Mouse (Mus musculus) c-Kit-negative CD71-positive TER-119-positive erythroid progenitor cells, embryonic 14.5 days (primary cell): Measurements from ENCODE around the gene Mas1.

ENCODE experiments used
- DNase-seq: peaks from one replicate; pipeline ENCODE4 v3.0.0-alpha.2; 2013; ENCODE audit warnings: low read depth, low spot score

The Mas1 gene

GRCm38 (mm10) chr17:12872275-12873028 is 4.5 kb upstream of the Mas1 start:
- DNase-seq: no peak

- DNase-seq: no peak
Observed at GRCm38 (mm10) chr17:12868640-12869039, 697 bp upstream of the Mas1 start.

DNA sequence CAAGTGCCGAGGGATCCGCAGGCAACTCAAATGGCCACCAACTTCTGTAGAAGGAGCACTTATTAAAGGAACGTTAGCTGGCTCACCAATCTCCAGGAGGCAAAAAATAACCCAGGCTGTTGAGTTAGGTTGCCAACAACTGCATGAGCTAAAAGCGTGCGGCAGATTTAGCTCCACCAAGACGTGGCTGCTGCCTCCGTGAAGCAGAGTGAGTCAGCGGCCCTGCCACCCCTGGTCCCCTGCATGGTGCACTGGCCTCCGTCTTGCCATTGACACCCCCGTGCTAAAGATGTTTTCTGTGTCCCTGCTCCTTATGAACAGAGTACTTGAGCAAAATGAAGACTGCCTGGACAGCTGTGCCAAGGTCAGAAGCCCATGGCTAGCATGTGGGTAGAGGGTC is 1.1 kb downstream of the Mas1 start:
- no peak for DNase-seq

GRCm38 (mm10) chr17:12865407-12865806 is 2.5 kb downstream of the Mas1 start:
- no peak for DNase-seq

GRCm38 (mm10) chr17:12864111-12864510 is 3.8 kb downstream of the Mas1 start:
- DNase-seq: no peak

GRCm38 (mm10) chr17:12859006-12859520 is 8.9 kb downstream of the Mas1 start:
- DNase-seq: no peak

DNA sequence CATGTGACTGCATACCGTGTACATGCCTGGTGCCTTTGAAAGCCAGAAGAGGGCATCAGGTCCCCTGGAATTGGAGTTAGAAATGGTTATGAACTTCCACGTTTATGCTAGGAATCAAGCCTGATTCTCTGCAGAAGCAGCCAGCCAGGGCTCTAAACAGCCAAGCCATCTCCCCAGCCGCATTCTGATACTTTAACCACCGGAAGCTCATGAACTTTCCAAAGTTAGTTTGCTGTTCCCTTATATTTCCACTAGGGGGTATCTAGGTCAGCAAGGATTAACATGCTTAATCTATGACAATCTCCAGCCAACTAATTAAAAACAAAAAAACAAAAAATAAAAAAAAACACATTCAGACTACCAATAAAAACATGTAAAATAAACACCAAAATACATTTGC is 9.9 kb downstream of the Mas1 start:
- no peak for DNase-seq

DNA sequence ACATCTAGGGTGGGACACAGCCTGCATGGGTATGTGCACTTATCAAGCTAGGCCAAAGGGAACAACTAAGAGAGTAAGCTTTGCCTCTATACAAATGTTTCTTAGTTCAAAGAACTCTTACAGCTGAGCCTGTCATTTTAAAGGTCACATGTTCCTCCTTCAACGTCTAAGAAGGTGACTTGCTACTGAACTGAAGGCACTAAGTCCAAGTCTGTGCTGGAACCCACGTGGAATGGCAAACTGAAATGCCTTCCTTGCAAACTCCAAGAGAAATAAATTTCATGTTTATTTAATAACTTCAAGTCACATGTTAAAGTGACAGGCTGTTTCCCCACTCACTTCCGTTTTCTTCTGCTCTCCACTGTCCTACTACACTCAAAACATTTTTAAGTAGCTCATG is 10.5 kb downstream of the Mas1 start:
- DNase-seq: no peak

DNA sequence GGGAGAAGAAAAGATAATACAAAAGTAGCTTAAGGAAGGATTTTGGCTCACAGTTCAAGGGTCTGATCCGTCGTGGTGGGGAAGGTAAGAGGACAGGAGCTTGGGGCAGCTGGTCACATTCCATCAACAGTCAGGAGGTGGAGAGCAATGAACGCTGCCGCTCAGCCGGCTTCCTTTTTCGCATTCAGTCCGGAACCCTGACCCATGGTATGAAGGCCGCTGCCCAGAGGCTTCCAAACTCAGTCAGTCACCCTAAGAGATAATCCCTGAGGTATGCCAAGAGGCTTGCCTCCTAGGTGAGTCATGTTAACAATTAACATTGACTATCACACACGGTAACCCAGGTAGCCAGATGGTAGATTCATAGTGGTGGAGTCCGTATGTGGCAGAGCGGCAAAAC is 13.6 kb downstream of the Mas1 start:
- DNase-seq: no peak

DNA sequence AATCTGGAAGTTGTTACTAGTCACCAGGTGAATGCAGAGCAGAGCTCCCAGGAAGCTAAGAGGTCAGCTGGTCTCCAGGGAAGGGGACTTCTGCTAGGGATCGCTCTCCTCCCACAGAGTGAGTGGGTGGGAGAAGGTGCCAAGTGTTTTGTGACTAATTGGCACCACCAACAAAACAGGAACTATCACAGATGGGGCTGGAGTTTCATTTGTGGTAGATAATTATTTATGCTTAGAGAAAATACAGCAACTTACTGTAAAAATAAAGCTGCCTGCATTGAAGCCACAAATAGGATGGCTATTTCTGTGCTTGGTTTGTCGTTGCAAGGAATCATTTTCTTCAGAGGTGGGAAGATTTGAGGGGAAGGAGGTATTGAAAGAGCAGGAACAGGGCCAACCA is 14.1 kb downstream of the Mas1 start:
- DNase-seq: no peak

DNA sequence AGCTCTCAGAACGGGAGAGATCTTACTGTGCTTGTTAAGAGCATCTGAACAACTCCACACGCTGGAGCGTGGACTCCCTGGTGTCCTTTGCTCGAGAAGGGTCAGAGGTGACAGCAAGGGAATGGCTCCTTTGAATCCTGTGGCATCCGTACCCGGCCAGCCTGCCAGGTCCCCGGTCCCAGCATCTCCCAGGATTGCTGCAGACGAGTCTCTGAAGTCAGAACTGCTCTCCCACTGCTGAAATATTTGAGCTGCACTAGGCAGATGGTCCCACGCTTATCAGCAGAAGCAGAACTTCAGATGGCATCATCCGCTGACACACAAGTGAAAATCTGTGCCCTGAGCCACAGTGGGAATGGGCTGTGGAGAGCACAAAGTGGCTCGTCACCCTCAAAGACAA is 16.3 kb downstream of the Mas1 start:
- no peak for DNase-seq

DNA sequence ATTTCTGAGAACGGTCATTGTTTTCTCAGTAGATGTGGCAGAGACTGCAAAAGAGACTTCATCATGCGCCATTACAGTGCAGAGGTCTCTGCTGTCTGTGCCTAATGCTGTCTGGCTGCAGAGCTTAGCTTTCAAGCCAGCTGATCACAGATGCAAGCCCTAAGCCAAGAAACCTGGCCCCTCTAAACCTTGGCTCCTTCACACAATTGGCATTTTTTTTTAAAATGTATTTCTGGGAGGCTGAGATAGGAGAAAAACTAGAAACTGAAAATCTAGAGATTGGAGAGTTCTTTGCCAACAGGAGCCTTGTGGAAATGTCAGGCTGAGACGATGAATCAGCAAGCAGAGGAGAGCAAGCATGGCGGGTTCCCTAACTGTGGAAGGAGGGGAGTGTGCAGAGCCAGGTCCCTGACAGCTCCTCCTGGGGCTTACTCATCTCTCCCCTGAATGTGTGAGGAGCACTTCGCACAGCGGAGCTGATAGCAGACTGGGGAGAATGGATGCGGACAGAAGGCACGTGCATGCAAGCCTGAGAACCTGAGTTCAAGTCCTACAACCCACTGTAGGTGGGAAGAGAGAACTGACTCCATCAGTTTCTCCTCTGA is 18.1 kb downstream of the Mas1 start:
- no peak for DNase-seq

DNA sequence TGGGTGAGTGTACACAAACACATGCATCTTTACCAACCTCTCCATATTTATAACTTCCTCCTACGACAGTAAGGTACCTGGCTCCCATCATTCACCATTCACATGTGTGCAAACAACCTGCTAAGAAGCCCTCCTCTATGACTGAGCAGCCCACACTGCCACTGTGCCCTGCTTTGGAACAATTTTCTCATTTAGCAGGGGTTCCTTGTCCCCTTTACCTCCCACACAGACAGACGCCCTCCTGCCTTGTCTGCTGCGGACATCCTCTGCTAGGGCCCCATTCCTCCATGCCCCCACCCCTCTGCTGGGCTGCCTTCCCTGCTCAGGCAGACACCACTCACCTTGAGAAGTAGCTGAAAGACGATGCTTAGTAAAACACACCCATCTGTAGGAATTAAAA is 20.2 kb downstream of the Mas1 start:
- no peak for DNase-seq

- no peak for DNase-seq
Observed at GRCm38 (mm10) chr17:12846474-12846873, 21.5 kb downstream of the Mas1 start.

DNA sequence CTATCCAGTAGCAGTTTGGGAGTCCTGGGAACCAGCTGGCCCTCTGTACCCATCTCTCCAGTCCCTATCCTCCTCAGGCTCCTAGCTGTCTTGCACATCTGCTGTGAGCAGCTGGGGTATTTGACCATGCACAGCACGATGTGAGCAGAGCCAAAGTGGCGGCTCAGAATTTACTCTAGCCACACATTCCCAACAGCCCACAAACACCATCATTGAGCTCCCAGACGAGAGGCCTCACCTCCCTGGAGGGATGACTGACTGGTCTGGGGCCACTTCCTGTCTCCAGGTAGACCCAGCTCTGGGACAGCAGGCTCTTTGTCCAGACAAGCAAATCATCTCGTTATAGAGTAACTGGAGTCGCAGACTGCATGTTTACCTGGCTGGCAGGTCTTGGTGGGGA is 22.1 kb downstream of the Mas1 start:
- no peak for DNase-seq

GRCm38 (mm10) chr17:12844540-12844939 is 23.4 kb downstream of the Mas1 start:
- no peak for DNase-seq

- DNase-seq: no peak
Observed at GRCm38 (mm10) chr17:12843826-12844225, 24.1 kb downstream of the Mas1 start.

GRCm38 (mm10) chr17:12839475-12840267 is 28.3 kb downstream of the Mas1 start:
- no peak for DNase-seq

GRCm38 (mm10) chr17:12835738-12836137 is 32.2 kb downstream of the Mas1 start:
- no peak for DNase-seq

GRCm38 (mm10) chr17:12834826-12835225 is 33.1 kb downstream of the Mas1 start:
- DNase-seq: no peak

GRCm38 (mm10) chr17:12834317-12834716 is 33.6 kb downstream of the Mas1 start:
- DNase-seq: no peak

GRCm38 (mm10) chr17:12832657-12833056 is 35.3 kb downstream of the Mas1 start:
- DNase-seq: no peak

DNA sequence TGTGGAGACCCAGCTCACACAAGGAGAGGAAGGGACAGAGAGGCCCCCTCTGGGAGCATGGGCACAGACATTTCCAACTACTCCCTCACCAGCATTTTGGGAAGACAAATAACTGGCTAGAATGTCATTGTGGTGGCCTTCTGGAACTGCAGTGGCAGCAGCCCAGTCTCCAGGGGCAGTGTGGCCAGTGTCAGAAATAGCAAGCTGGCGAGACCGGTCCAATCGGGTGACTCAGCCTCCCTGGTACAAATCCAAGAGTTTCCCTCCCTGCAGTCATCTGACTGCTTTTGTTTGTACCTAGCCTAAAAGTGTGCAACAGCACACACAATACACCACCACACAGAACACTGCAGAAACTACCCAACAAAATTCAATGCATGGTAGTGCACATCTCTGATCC is 35.7 kb downstream of the Mas1 start:
- DNase-seq: no peak
